Mouse (Mus musculus) spleen, postnatal 14 days (tissue): Measurements from ENCODE around the gene Ttll7.

Experiments used
- DNase-seq, 2 experiments: peaks; one replicate each; pipeline ENCODE4 v3.0.0; 2021 to 2022; ENCODE audit warnings: low spot score in 2 of 2

The Ttll7 gene

GRCm38 (mm10) chr3:146994670-146995415 lies 142.7 kb downstream of the Ttll7 start:
- DNase-seq: no peak

DNA sequence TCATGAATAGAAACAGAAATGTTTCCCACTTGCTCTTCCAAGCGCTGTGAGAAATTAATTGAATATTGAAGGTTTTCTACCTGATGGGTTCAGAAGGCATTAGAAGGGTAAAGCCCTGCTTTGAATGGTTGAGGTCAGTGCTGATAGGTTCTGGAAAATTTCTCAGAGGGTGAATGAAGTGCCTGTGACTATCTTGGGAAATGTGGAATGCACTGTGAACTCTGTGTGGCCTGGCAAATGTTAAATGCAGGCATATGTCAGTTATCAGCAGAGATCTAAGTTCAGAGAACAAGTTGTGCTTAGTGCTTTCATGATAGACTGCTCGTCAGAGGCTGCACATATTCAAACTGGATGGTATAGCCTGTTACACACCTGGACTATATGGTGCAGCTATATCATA lies 147.0 kb downstream of the Ttll7 start:
- DNase-seq: no peak

DNA sequence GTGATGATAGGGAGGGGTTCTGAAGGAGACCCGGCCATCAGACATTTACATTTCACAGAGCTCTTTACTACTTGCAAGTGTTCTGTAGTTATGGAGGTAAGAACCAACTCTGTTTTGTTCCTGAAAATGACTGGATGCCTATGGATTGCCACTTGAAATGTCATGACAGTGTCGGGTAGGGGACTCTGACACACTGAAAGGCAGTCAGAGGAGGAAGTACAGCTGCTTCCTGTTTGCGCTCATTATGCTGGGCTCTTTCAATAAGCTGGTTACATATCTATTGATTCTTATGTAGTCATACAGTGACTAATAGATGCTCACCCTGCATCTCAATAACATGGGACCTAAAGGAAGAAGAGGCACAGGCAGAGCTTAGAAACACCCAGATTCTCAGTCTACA lies 148.8 kb downstream of the Ttll7 start:
- DNase-seq: no peak

GRCm38 (mm10) chr3:147001557-147001956 lies 149.4 kb downstream of the Ttll7 start:
- DNase-seq: no peak

DNA sequence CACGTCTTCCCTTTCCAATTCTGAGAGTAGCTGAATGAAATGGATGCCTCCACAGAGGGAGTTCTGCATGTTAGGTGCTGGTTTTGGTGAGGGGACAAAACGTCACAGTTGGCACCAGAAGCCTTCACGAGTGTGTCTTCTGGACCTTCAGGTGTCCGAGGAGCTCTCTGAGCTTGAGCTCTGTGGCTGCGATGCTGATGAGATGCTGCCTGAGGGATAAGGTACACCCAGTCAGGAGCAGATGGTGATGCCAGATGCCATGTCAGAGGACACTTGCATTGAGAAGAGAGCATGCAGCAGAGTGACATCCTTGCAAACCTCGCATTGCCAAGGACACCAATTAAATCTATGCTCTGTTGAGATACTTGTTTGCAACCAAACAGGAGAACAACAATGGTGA lies 164.3 kb downstream of the Ttll7 start:
- DNase-seq: no peak

GRCm38 (mm10) chr3:147019506-147019905 lies 167.3 kb downstream of the Ttll7 start:
- no peak for DNase-seq

- DNase-seq: no peak
These were observed 174.1 kb downstream of the Ttll7 start for GRCm38 (mm10) chr3:147026248-147026647.

DNA sequence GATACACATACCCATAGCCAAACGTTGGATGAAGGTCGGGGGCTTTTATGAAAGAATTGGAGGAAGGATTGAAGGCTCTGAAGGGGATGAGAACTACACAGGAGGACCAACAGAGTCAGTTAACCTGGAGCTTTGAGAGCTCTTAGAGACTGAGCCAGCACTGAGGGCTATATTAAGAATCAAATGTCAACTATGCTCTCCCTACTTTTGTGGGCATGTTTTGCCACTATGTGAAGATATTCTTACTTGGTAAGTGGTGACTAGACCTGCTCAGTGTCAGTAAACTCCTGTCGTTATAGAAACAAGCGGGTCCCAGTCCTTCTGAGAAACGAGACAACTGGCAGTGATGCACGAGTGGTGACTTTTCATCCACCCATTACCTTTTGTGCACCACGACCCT lies 176.2 kb downstream of the Ttll7 start:
- no peak for DNase-seq

- no peak for DNase-seq
These were observed 177.6 kb downstream of the Ttll7 start for GRCm38 (mm10) chr3:147029718-147030117.

- DNase-seq: no peak
These were observed 178.2 kb downstream of the Ttll7 start for GRCm38 (mm10) chr3:147030266-147030880.
